Mouse (Mus musculus): ENCODE data around the gene Plscr1. TPM values are rescaled to one million over a fixed set of nuclear protein-coding genes. Genes with fewer than 3 reads are reported as not detected.

The Plscr1 gene
- polyA plus RNA-seq (2011; ENCODE audit: insufficient read depth, insufficient read length, low replicate concordance, missing spikeins), result 10.8 and 21.4 TPM in 2 replicates

DNA sequence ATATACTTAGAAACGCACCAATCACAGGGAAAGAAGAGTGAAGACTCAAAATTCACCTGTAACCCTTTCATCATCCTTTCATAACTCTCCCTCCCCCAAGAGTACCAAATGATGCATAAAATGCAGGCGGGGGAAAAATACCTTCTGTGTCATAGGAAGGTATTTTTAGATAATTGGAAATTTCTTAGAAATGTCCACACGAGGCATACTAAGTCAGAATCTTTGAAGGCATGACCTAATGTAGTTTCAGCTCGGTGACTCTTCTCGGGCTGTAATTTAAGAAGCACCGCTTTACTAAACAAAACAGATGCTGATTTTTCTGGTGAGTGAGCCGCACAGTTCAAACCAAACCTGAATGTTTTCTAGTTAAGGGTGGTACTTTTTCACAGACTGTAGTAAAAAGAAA, at the start of gene Plscr1:
Gene Plscr1 (plus strand): TSS at position 304 of the 406 bp plus-strand sequence.
- 14% methylated on average over 7 of the region's 7 CpGs for WGBS
- H3K4me3 ChIP-seq (replicated peaks; ENCODE audit: control insufficient read depth, low read depth, low read length), result peak within 1 kb of the TSS; percentile 99
- no peak for TF ChIP-seq CTCF (IDR thresholded peaks at IDR 0.05; ENCODE audit: control insufficient read depth, insufficient read depth, low read length)
- no peak for TF ChIP-seq POLR2A (IDR thresholded peaks at IDR 0.05; ENCODE audit: borderline replicate concordance, control insufficient read depth, low read depth, low read length)
- H3K27ac ChIP-seq (ENCODE audit: control insufficient read depth, insufficient read depth, low read depth, low read length, poor library complexity), result peak within 1 kb of the TSS; percentile 97
- H3K4me1 ChIP-seq (ENCODE audit: control insufficient read depth, insufficient read depth, low read length), result no peaks in the 10 kb centered on the region; the same call in 1 of the 2 replicates

DNA sequence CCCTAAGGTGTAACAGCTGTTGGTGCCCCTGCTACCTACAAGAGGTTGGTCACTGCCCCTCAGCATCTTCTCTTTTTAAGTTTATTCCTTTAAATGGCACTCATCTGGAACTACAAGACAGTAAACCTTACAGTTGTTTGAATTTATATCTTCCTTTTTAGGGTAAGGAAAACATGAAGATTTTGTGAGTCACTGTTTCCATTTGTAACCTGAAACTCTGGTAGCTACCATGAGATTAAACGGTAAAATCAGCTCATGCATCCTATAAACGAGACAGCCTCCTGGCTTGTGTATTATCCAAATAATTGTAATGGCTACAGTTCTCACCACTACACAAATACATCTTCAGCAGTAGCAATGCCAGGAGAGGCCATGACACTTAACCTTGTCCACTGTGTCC, 45.2 kb upstream of the Plscr1 start:
- no peak overlapping the region for H3K27ac ChIP-seq (ENCODE audit: control insufficient read depth, insufficient read depth, low read depth, low read length, poor library complexity)
- no peak for TF ChIP-seq POLR2A (IDR thresholded peaks at IDR 0.05; ENCODE audit: borderline replicate concordance, control insufficient read depth, low read depth, low read length)
- no peak for TF ChIP-seq CTCF (IDR thresholded peaks at IDR 0.05; ENCODE audit: control insufficient read depth, insufficient read depth, low read length)
- WGBS, result 72% methylated on average over 2 of the region's 2 CpGs
- no peak overlapping the region for H3K4me3 ChIP-seq (replicated peaks; ENCODE audit: control insufficient read depth, low read depth, low read length)
- H3K4me1 ChIP-seq (ENCODE audit: control insufficient read depth, insufficient read depth, low read length), result no peaks in the 10 kb centered on the region

DNA sequence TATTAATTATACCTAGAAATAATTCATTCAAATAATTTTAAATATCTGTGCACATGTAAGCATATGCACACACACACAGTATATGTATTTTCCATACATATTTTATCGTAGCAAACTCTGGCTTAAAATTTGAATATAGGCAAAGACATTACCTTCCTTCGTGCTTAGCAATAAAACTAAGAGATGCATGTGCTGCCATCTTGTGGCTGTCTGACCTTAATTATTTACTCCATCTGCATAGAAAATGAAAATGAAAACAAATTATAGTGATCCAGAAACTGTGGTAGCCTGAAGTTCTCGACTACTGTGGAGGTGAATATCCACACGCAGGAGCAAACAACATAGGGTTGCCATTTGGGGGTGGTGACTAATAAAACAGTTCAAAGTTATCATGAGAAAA, 42.2 kb upstream of the Plscr1 start:
- WGBS, result 3% methylated on average over 4 of the region's 4 CpGs
- Histone ChIP-seq H3K27ac (ENCODE audit: control insufficient read depth, insufficient read depth, low read depth, low read length, poor library complexity) (no peak overlapping the region), H3K4me3 (replicated peaks; ENCODE audit: control insufficient read depth, low read depth, low read length) (no peak overlapping the region), H3K4me1 (ENCODE audit: control insufficient read depth, insufficient read depth, low read length) (no peaks in the 10 kb centered on the region)
- TF ChIP-seq POLR2A (IDR thresholded peaks at IDR 0.05; ENCODE audit: borderline replicate concordance, control insufficient read depth, low read depth, low read length) (no peak), CTCF (IDR thresholded peaks at IDR 0.05; ENCODE audit: control insufficient read depth, insufficient read depth, low read length) (no peak)

DNA sequence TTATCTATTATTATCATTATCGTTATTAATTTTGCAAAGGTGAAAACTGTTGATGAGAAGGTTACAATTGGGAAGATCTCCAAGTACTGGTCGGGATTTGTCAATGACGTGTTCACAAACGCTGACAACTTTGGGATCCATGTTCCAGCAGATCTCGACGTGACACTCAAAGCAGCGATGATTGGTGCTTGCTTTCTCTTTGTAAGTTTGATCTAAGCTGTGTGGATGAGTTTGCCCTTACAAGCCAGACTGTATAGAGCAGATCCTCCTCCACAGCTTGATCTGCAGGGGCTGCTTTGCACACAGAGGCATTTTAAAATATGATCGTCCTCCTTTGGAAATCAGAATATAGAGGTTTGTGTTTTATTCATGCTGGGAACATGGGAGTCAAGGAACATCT, 41.8 kb upstream of the Plscr1 start:
- Histone ChIP-seq H3K27ac (ENCODE audit: control insufficient read depth, insufficient read depth, low read depth, low read length, poor library complexity) (no peak overlapping the region), H3K4me1 (ENCODE audit: control insufficient read depth, insufficient read depth, low read length) (no peaks in the 10 kb centered on the region), H3K4me3 (replicated peaks; ENCODE audit: control insufficient read depth, low read depth, low read length) (no peak overlapping the region)
- TF ChIP-seq CTCF (IDR thresholded peaks at IDR 0.05; ENCODE audit: control insufficient read depth, insufficient read depth, low read length) (no peak), POLR2A (IDR thresholded peaks at IDR 0.05; ENCODE audit: borderline replicate concordance, control insufficient read depth, low read depth, low read length) (no peak)
- WGBS, result 63% methylated on average over 8 of the region's 8 CpGs

DNA sequence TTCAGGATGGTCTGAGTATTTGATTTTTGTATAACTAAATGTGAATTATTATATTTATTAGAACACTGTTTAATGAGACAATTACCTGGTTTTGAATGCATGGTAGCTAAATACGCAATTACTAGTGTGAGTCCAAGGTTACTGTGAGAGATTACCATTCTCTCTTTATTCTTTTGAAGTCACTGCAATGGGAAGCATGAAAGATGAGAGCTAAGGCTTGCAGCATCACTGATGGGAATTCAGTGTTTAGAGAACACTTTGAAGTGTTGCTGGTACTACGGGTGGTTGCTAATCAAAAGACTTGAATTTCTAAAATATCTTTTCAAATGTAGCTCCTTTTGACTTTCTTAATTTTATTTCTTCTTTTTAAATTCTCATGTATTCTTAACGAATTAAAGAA, 39.7 kb upstream of the Plscr1 start:
- Histone ChIP-seq H3K4me3 (replicated peaks; ENCODE audit: control insufficient read depth, low read depth, low read length) (no peak overlapping the region), H3K4me1 (ENCODE audit: control insufficient read depth, insufficient read depth, low read length) (no peaks in the 10 kb centered on the region), H3K27ac (ENCODE audit: control insufficient read depth, insufficient read depth, low read depth, low read length, poor library complexity) (no peak overlapping the region)
- TF ChIP-seq POLR2A (IDR thresholded peaks at IDR 0.05; ENCODE audit: borderline replicate concordance, control insufficient read depth, low read depth, low read length), result no peak
- TF ChIP-seq CTCF (IDR thresholded peaks at IDR 0.05; ENCODE audit: control insufficient read depth, insufficient read depth, low read length), result no peak
- 79% methylated on average over 3 of the region's 3 CpGs for WGBS

DNA sequence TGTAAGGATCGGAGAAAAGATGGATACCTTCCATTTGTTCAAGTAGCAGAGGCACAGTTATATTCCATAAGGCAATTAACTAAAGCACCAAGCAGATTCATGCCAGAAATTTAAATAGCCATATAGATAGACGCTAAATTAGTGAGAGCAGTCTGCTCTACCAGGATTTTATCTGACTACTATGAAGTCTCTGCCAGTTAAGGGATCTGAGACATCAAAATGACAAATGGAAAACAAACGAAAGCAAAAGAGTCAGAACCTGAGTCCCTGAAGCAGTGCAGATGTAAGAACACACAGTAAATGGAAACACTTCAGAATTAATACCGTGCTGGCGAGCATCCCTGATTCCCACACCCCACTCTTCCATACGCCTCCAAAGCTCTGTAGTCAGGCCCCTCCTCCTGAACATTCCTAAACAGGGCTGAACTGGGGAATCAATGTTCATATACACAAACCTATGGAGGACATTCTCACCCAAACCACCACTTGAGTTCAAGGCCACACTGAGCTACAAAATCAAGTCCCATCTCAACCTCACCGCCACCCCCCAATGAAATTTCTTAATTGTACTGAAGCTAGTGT, 39.1 kb upstream of the Plscr1 start:
- Histone ChIP-seq H3K27ac (ENCODE audit: control insufficient read depth, insufficient read depth, low read depth, low read length, poor library complexity) (no peak overlapping the region), H3K4me1 (ENCODE audit: control insufficient read depth, insufficient read depth, low read length) (no peaks in the 10 kb centered on the region), H3K4me3 (replicated peaks; ENCODE audit: control insufficient read depth, low read depth, low read length) (no peak overlapping the region)
- TF ChIP-seq POLR2A (IDR thresholded peaks at IDR 0.05; ENCODE audit: borderline replicate concordance, control insufficient read depth, low read depth, low read length) (no peak), CTCF (IDR thresholded peaks at IDR 0.05; ENCODE audit: control insufficient read depth, insufficient read depth, low read length) (no peak)
- 83% methylated on average over 7 of the region's 7 CpGs for whole genome bisulfite sequencing

DNA sequence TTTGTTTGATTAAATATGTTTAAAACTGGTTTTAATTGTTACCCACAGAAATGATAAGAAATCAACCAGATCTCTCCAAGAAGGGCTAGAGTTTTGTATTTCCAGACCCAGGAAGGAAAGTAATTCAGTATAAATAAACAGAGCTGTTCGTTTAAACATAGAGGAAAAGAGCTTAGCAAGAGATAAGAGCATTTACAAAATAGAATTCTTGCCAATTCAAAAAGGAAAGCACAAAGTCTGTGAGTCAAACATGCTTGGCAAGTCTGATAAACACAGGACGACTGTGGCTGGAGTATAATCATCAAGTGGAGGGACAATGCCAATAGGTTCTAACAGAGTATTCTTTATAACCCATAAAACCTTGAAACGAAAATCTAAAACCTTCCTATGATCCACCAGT, 38.5 kb upstream of the Plscr1 start:
- Histone ChIP-seq H3K27ac (ENCODE audit: control insufficient read depth, insufficient read depth, low read depth, low read length, poor library complexity) (no peak overlapping the region), H3K4me1 (ENCODE audit: control insufficient read depth, insufficient read depth, low read length) (no peaks in the 10 kb centered on the region), H3K4me3 (replicated peaks; ENCODE audit: control insufficient read depth, low read depth, low read length) (no peak overlapping the region)
- no peak for TF ChIP-seq CTCF (IDR thresholded peaks at IDR 0.05; ENCODE audit: control insufficient read depth, insufficient read depth, low read length)
- no peak for TF ChIP-seq POLR2A (IDR thresholded peaks at IDR 0.05; ENCODE audit: borderline replicate concordance, control insufficient read depth, low read depth, low read length)
- WGBS, result 28% methylated on average over 3 of the region's 3 CpGs

DNA sequence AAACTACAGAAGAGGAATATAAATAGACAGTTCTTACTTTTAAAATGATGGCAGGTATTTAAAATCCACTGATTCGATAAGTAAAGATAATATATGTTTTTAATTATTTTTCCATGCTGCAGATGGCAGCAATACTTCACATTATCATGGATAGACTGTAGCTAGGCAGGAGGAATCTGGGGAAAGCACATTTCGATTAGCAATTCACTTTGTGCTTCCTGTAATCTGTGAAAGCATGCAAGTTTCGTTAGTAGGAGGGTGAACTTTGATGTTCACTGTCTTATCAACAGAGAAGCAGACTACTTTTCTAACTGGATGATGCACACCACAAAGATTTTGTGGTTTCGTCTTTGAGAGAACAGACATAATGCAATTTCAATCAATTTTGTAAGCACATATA, 32.1 kb upstream of the Plscr1 start:
- TF ChIP-seq CTCF (IDR thresholded peaks at IDR 0.05; ENCODE audit: control insufficient read depth, insufficient read depth, low read length) (no peak), POLR2A (IDR thresholded peaks at IDR 0.05; ENCODE audit: borderline replicate concordance, control insufficient read depth, low read depth, low read length) (no peak)
- Histone ChIP-seq H3K4me1 (ENCODE audit: control insufficient read depth, insufficient read depth, low read length) (peaks cover 2% of the 10 kb centered on the region; the same call in 1 of the 2 replicates), H3K4me3 (replicated peaks; ENCODE audit: control insufficient read depth, low read depth, low read length) (no peak overlapping the region), H3K27ac (ENCODE audit: control insufficient read depth, insufficient read depth, low read depth, low read length, poor library complexity) (no peak overlapping the region)
- 17% methylated on average over 4 of the region's 4 CpGs for WGBS

DNA sequence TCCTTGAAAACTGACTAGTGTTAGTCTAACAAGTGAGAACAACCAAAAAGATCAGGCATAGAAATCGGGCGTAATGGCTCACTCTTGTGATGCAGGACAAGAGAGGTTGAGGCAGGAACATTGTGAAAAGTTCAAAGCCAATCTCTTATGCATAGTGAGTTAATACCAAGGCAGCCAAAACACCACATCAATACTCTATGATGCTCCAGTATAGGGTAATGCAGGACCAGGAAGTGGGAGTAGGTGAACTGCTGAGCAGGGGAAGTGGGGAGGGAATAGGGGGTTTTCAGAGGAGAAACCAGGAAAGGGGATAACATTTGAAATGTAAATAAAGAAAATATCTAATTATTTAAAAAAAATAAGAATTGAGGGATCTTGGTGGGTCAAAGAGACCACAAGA, 31.7 kb upstream of the Plscr1 start:
- no peak overlapping the region for H3K27ac ChIP-seq (ENCODE audit: control insufficient read depth, insufficient read depth, low read depth, low read length, poor library complexity)
- H3K4me1 ChIP-seq (ENCODE audit: control insufficient read depth, insufficient read depth, low read length), result peaks cover 2% of the 10 kb centered on the region; the same call in 1 of the 2 replicates
- 60% methylated on average over 2 of the region's 2 CpGs for WGBS
- TF ChIP-seq POLR2A (IDR thresholded peaks at IDR 0.05; ENCODE audit: borderline replicate concordance, control insufficient read depth, low read depth, low read length), result no peak
- TF ChIP-seq CTCF (IDR thresholded peaks at IDR 0.05; ENCODE audit: control insufficient read depth, insufficient read depth, low read length), result no peak
- H3K4me3 ChIP-seq (replicated peaks; ENCODE audit: control insufficient read depth, low read depth, low read length), result no peak overlapping the region
